Mouse (Mus musculus) MEL (cell line): ENCODE results near the gene Olfr1416. TPM values are rescaled to one million over a fixed set of nuclear protein-coding genes. Genes with fewer than 3 reads are reported as not detected.

Experiments
- DNase-seq: peaks from one replicate; pipeline ENCODE4 v3.0.0; 2011; ENCODE audit warnings: low read depth, low spot score
- H3K27ac ChIP-seq: 2 replicates; pipeline ENCODE4 v1.5.1; 2012; ENCODE audit warnings: low read depth, mild to moderate bottlenecking, control low read depth, low read length, moderate library complexity; ENCODE audit not compliant: control insufficient read depth
- H3K27me3 ChIP-seq, 2 experiments: fragments of 150-350 bp in 1 of 2; sonication (generic) in 1 of 2; 2 replicates each; pipeline ENCODE4 v1.6.1; 2012; ENCODE audit warnings: low read length in 2 of 2, mild to moderate bottlenecking in 2 of 2, improper control_type of control experiment in 1 of 2, moderate library complexity in 1 of 2; ENCODE audit not compliant: insufficient read depth in 2 of 2, control insufficient read depth in 1 of 2
- H3K36me3 ChIP-seq, 2 experiments: 2 replicates each; pipeline ENCODE4 v1.6.1; 2012 to 2014; ENCODE audit warnings: low read length in 2 of 2, improper control_type of control experiment in 1 of 2, inconsistent platforms in 1 of 2, mild to moderate bottlenecking in 1 of 2; ENCODE audit not compliant: insufficient read depth in 2 of 2, control insufficient read depth in 1 of 2
- H3K4me1 ChIP-seq, 2 experiments: fragments of 150-350 bp in 1 of 2; sonication (generic) in 1 of 2; 2 replicates each; pipeline ENCODE4 v1.6.1; 2012; ENCODE audit warnings: low read length in 2 of 2, improper control_type of control experiment in 1 of 2, mild to moderate bottlenecking in 1 of 2; ENCODE audit not compliant: insufficient read depth in 2 of 2, control insufficient read depth in 1 of 2
- H3K4me3 ChIP-seq, 2 experiments: fragments of 150-350 bp in 1 of 2; sonication (generic) in 1 of 2; 2 replicates each; pipeline ENCODE4 v1.5.1; 2012; ENCODE audit warnings: low read depth in 2 of 2, low read length in 2 of 2, mild to moderate bottlenecking in 2 of 2, moderate library complexity in 2 of 2, control low read depth in 1 of 2, improper control_type of control experiment in 1 of 2; ENCODE audit not compliant: control insufficient read depth in 1 of 2, insufficient read depth in 1 of 2
- H3K79me2 ChIP-seq: 2 replicates; pipeline ENCODE4 v1.6.1; 2012; ENCODE audit warnings: mild to moderate bottlenecking, low read length, moderate library complexity; ENCODE audit not compliant: control insufficient read depth, poor library complexity, insufficient read depth
- H3K9ac ChIP-seq: 2 replicates; pipeline ENCODE4 v1.6.1; 2012; ENCODE audit warnings: low read depth, mild to moderate bottlenecking, control low read depth, low read length, moderate library complexity; ENCODE audit not compliant: control insufficient read depth, poor library complexity, severe bottlenecking
- H3K9me3 ChIP-seq: fragments of 150-350 bp; sonication (generic); replicated peaks from 2 replicates; pipeline ENCODE4 v1.6.1; 2012; ENCODE audit warnings: mild to moderate bottlenecking, low read length, improper control_type of control experiment, moderate library complexity; ENCODE audit not compliant: insufficient read depth
- BHLHE40 ChIP-seq: IDR thresholded peaks from 2 replicates; pipeline ENCODE4 v1.6.1; 2012; ENCODE audit warnings: low read depth, mild to moderate bottlenecking, inconsistent platforms, low read length, improper control_type of control experiment, borderline replicate concordance
- CHD1 ChIP-seq: IDR thresholded peaks from 2 replicates; pipeline ENCODE4 v1.6.1; 2012; ENCODE audit warnings: low read depth, mild to moderate bottlenecking, inconsistent platforms, low read length, improper control_type of control experiment
- CHD2 ChIP-seq: IDR thresholded peaks from 2 replicates; pipeline ENCODE4 v1.6.1; 2011; ENCODE audit warnings: low read length, improper control_type of control experiment
- ELF1 ChIP-seq: IDR thresholded peaks from 2 replicates; pipeline ENCODE4 v1.6.1; 2014; ENCODE audit warnings: low read depth, mild to moderate bottlenecking, inconsistent platforms, low read length, improper control_type of control experiment, moderate library complexity
- MYC ChIP-seq: IDR thresholded peaks from 2 replicates; pipeline ENCODE4 v1.6.1; 2011; ENCODE audit warnings: low read depth, mild to moderate bottlenecking, low read length, improper control_type of control experiment, moderate library complexity
- NRF1 ChIP-seq: IDR thresholded peaks from 2 replicates; pipeline ENCODE4 v1.6.1; 2014; ENCODE audit warnings: low read depth, mild to moderate bottlenecking, inconsistent platforms, low read length, improper control_type of control experiment, moderate library complexity; ENCODE audit not compliant: poor library complexity, insufficient read depth, severe bottlenecking
- POLR2AphosphoS5 ChIP-seq: IDR thresholded peaks from 2 replicates; pipeline ENCODE4 v1.6.1; 2012; ENCODE audit warnings: low read depth, borderline replicate concordance, mild to moderate bottlenecking, inconsistent platforms, low read length, moderate library complexity, mixed read lengths
- RAD21 ChIP-seq: IDR thresholded peaks from 2 replicates; pipeline ENCODE4 v1.6.1; 2011; ENCODE audit warnings: mild to moderate bottlenecking, low read depth, low read length, improper control_type of control experiment
- RCOR1 ChIP-seq: IDR thresholded peaks from 2 replicates; pipeline ENCODE4 v1.6.1; 2012; ENCODE audit warnings: low read depth, mild to moderate bottlenecking, inconsistent platforms, low read length, improper control_type of control experiment
- TAL1 ChIP-seq: IDR thresholded peaks from 2 replicates; pipeline ENCODE4 v1.6.1; 2012; ENCODE audit warnings: mild to moderate bottlenecking, inconsistent platforms, low read length, moderate library complexity, mixed read lengths
- TBP ChIP-seq: IDR thresholded peaks from 2 replicates; pipeline ENCODE4 v1.8.0; 2011; ENCODE audit warnings: low read depth, low read length, improper control_type of control experiment
- USF1 ChIP-seq: IDR thresholded peaks from 2 replicates; pipeline ENCODE4 v1.6.1; 2014; ENCODE audit warnings: low read depth, mild to moderate bottlenecking, inconsistent platforms, low read length, improper control_type of control experiment, moderate library complexity
- ZC3H11A ChIP-seq: IDR thresholded peaks from 2 replicates; pipeline ENCODE4 v1.6.1; 2012; ENCODE audit warnings: low read depth, mild to moderate bottlenecking, inconsistent platforms, low read length, improper control_type of control experiment
- ZKSCAN1 ChIP-seq: IDR thresholded peaks from 2 replicates; pipeline ENCODE4 v1.6.1; 2012; ENCODE audit warnings: low read depth, mild to moderate bottlenecking, inconsistent platforms, low read length, improper control_type of control experiment, moderate library complexity
- ZNF384 ChIP-seq: IDR thresholded peaks from 2 replicates; pipeline ENCODE4 v1.6.1; 2012; ENCODE audit warnings: low read depth, mild to moderate bottlenecking, inconsistent platforms, low read length, improper control_type of control experiment
- polyA plus RNA-seq, 2 experiments: library from polyadenylated mRNA; stranded (reverse) in 1 of 2; unstranded in 1 of 2; fragments of >175 nt in 1 of 2; fragments of >200 nt in 1 of 2; gene quantifications; 2 replicates each; pipeline versions ENCODE4 v1.2.1 to v1.2.4; 2012; ENCODE audit warnings: low replicate concordance in 2 of 2, low read depth in 1 of 2; ENCODE audit not compliant: insufficient read length in 2 of 2, insufficient read depth in 1 of 2, missing spikeins in 1 of 2
- total RNA-seq: library from RNA; depleted of rRNA; stranded (reverse); fragments of 300-350 nt; gene quantifications from 2 replicates; pipeline ENCODE4 v1.2.3, GENCODE M21; 2012

Olfr1416 gene
- total and polyA plus RNA-seq, 3 experiments = not detected

DNA sequence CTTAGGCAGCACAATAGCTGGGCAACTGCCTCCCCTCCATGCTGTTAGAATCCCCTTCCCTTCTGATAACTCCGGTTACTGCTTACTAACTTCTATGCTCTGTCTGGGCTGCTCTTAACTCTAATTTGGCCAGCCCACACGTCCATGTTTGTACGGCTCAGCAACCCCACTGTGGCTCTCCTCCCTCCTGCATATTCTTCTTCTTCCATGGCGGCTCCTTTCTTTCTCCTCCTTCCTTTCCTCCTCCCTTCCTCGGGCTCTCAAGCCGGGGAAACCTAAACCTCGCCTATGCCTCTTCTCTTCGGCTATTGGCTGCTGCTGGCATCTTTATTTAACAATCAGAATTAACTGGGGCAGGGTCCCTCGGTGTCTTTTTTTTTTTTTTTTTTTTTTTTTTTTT lies 52.1 kb downstream of the Olfr1416 start:
- TF ChIP-seq POLR2AphosphoS5 = no peak
- no peak for TF ChIP-seq TAL1
- no peak for TF ChIP-seq NRF1
- TF ChIP-seq RCOR1 = no peak
- no peak for TF ChIP-seq ZKSCAN1
- no peak for TF ChIP-seq RAD21
- no peak for TF ChIP-seq ELF1
- TF ChIP-seq USF1 = no peak
- no peak for TF ChIP-seq ZNF384
- TF ChIP-seq ZC3H11A = no peak
- TF ChIP-seq MYC = no peak
- TF ChIP-seq, all 39 proteins: peak for 0

DNA sequence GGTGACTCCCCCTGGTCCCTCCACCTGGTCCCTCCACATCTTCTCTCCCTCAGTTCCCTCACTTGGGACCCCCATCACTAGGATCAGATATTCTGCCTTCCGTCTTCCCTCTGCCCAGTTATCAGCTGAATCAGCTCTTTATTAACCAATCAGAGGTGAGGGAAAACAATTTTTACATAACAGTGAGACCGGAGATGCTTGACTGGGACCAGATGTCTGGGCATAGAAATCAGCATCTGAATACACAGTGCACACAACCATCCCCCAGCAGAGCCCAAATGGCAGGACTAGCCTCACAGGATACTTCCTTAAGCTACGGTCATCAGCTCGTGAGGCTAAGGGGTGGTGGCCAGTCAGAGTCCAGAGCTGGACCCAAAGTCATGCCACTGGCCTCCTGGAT lies 52.8 kb downstream of the Olfr1416 start:
- no peak for TF ChIP-seq CHD2
- TF ChIP-seq CHD1 = no peak
- TF ChIP-seq BHLHE40 = no peak
- Histone ChIP-seq H3K27ac (no peak overlapping the region), H3K36me3 (no peaks in the 10 kb centered on the region), H3K4me3 (no peak overlapping the region), H3K27me3 (peaks cover 0 to 2% of the 10 kb centered on the region in 2 experiments; a peak in 1 of 4 replicates), H3K79me2 (no peaks in the 10 kb centered on the region), H3K4me1 (no peaks in the 10 kb centered on the region), H3K9me3 (no peaks in the 10 kb centered on the region), H3K9ac (no peak overlapping the region)
- no peak for DNase-seq

More for the DNA sequence above, 52.1 kb downstream of the Olfr1416 start:
- H3K27me3 ChIP-seq = peaks cover 0 to 2% of the 10 kb centered on the region in 2 experiments; a peak in 1 of 4 replicates
- no peak overlapping the region for H3K27ac ChIP-seq
- DNase-seq = no peak
- no peaks in the 10 kb centered on the region for H3K9me3 ChIP-seq
- no peaks in the 10 kb centered on the region for H3K4me1 ChIP-seq
- no peak overlapping the region for H3K9ac ChIP-seq
- no peaks in the 10 kb centered on the region for H3K79me2 ChIP-seq
- no peaks in the 10 kb centered on the region for H3K36me3 ChIP-seq
- no peak overlapping the region for H3K4me3 ChIP-seq

DNA sequence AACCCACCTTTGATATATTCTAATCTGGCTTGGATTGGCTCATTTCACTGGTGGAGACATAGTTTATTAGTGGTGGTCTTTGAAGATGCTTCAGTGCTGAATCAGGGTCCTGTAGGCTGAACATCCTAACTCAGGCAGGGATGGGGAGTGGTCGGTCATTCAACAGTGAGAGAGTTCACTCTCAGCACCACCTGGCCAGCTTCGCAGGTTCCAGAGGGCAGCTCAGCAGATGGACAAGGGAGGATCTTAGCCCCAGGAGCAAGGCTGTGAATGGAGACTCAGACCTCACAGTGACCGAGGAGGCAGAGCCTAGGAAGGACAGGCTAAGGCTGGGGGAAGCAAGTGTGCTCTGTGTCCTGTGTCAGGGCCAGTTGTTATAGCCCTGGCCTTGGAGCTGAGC lies 53.5 kb downstream of the Olfr1416 start:
- Histone ChIP-seq H3K4me1 (no peaks in the 10 kb centered on the region), H3K27ac (no peak overlapping the region)
- TF ChIP-seq TBP = no peak

More for the DNA sequence above, 53.5 kb downstream of the Olfr1416 start:
- peaks cover 0 to 2% of the 10 kb centered on the region in 2 experiments; a peak in 1 of 4 replicates for H3K27me3 ChIP-seq
- no peaks in the 10 kb centered on the region for H3K36me3 ChIP-seq
- no peak overlapping the region for H3K9ac ChIP-seq
- H3K4me3 ChIP-seq = no peak overlapping the region
- no peak for DNase-seq
- no peaks in the 10 kb centered on the region for H3K79me2 ChIP-seq
- H3K9me3 ChIP-seq = no peaks in the 10 kb centered on the region
